Mouse (Mus musculus) kidney, embryonic 15.5 days (tissue): ENCODE measurements around the gene Nmnat3. TPM values are rescaled to one million over a fixed set of nuclear protein-coding genes. Genes with fewer than 3 reads are reported as not detected.
"Not testable (repeated sequence)": the region's sequence is repeated elsewhere in the genome, so short reads cannot be mapped to it uniquely, and the experiment has no call there.

Source experiments
- ATAC-seq: fragments of 200-750 bp; cut with Nextera tagmentation; replicated peaks from 2 replicates; pipeline ENCODE4 v1.8.0; 2017; ENCODE audit warnings: moderate TSS enrichment; ENCODE audit not compliant: low FRiP score
- H3K27ac ChIP-seq: fragments of 300-500 bp; sonication (generic); 2 replicates; pipeline ENCODE4 v1.5.1; 2015; ENCODE audit warnings: mild to moderate bottlenecking, inconsistent platforms
- H3K27me3 ChIP-seq: fragments of 300-500 bp; sonication (generic); 2 replicates; pipeline ENCODE4 v1.6.1; 2015; ENCODE audit warnings: inconsistent platforms
- H3K36me3 ChIP-seq: fragments of 300-500 bp; sonication (generic); 2 replicates; pipeline ENCODE4 v1.6.1; 2015; ENCODE audit warnings: inconsistent platforms
- H3K4me1 ChIP-seq: fragments of 300-500 bp; sonication (generic); 2 replicates; pipeline ENCODE4 v1.6.1; 2015; ENCODE audit warnings: inconsistent platforms
- H3K4me2 ChIP-seq: fragments of 300-500 bp; sonication (generic); 2 replicates; pipeline ENCODE4 v1.6.1; 2015; ENCODE audit warnings: moderate library complexity, mild to moderate bottlenecking, inconsistent platforms
- H3K4me3 ChIP-seq: fragments of 300-500 bp; sonication (generic); replicated peaks from 2 replicates; pipeline ENCODE4 v1.5.1; 2015; ENCODE audit warnings: mild to moderate bottlenecking, inconsistent platforms
- H3K9ac ChIP-seq: fragments of 300-500 bp; sonication (generic); 2 replicates; pipeline ENCODE4 v1.6.1; 2015; ENCODE audit warnings: mild to moderate bottlenecking, inconsistent platforms
- H3K9me3 ChIP-seq: fragments of 300-500 bp; sonication (generic); replicated peaks from 2 replicates; pipeline ENCODE4 v1.6.1; 2016; ENCODE audit warnings: inconsistent platforms
- WGBS: fragments of 180-500 bp; shearing (Covaris S2); methylation state at CpG from one replicate; pipeline ENCODE4 v1.1.7; 2015; ENCODE audit warnings: mixed read lengths; 5-methylcytosine and 5-hydroxymethylcytosine counted together
- polyA plus RNA-seq: library from polyadenylated mRNA; unstranded; fragments of >200 nt; fragmentation: Nextera tagmentation; extraction: Ambion mirVana; gene quantifications from 2 replicates; pipeline ENCODE4 v1.2.1, GENCODE M21; 2015

The Nmnat3 gene
- 10.0 and 10.4 TPM in 2 replicates for polyA plus RNA-seq

GRCm38 (mm10) chr9:98287135-98287534, at the start of gene Nmnat3:
Nmnat3 (plus strand) TSS chr9:98287435.
- WGBS, result 74% methylated on average over 6 of the region's 6 CpGs
- not testable (repeated sequence) for H3K27ac ChIP-seq, H3K9me3 ChIP-seq, H3K4me1 ChIP-seq, H3K27me3 ChIP-seq, H3K36me3 ChIP-seq, H3K9ac ChIP-seq, H3K4me2 ChIP-seq, ATAC-seq, H3K4me3 ChIP-seq

- no peak overlapping the region for H3K9ac ChIP-seq
- H3K27me3 ChIP-seq, result no peaks in the 10 kb centered on the region
- no peak overlapping the region for H3K4me3 ChIP-seq
- H3K4me2 ChIP-seq, result no peak overlapping the region
- 91% methylated on average over 2 of the region's 2 CpGs for WGBS
- no peaks in the 10 kb centered on the region for H3K36me3 ChIP-seq
- ATAC-seq, result no peak
- no peaks in the 10 kb centered on the region for H3K9me3 ChIP-seq
- H3K4me1 ChIP-seq, result peaks cover 6% of the 10 kb centered on the region
- H3K27ac ChIP-seq, result no peak overlapping the region
Observed at GRCm38 (mm10) chr9:98243481-98243880, 43.8 kb upstream of the Nmnat3 start.

- Histone ChIP-seq H3K4me2 (no peak overlapping the region), H3K9ac (no peak overlapping the region), H3K27me3 (no peaks in the 10 kb centered on the region), H3K9me3 (no peaks in the 10 kb centered on the region), H3K4me3 (no peak overlapping the region), H3K36me3 (no peaks in the 10 kb centered on the region), H3K4me1 (peaks cover 6% of the 10 kb centered on the region), H3K27ac (no peak overlapping the region)
- no peak for ATAC-seq
- WGBS, result 46% methylated on average over 2 of the region's 2 CpGs
Observed at GRCm38 (mm10) chr9:98244223-98244622, 43.0 kb upstream of the Nmnat3 start.

DNA sequence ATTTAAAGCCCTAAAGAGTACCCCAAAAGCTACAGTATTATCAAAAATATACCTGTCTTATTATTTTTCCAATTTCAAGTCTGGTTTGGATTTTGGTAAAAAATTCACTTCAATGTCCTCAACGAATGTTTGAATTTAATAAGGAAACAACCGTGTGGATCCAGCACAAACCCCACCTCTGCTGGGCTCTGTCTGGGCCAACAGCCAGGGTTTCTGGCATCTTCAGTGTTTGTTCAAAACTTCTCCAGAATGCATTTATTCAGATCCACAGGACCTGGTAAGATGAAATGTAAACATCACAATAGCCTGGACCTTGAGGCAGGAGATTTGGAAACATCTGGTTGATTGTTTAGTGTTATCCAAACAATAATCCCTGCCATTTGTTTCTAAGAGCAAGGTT, 42.0 kb upstream of the Nmnat3 start:
- no peak for ATAC-seq
- Histone ChIP-seq H3K27me3 (no peaks in the 10 kb centered on the region), H3K9ac (no peak overlapping the region), H3K4me1 (peaks cover 6% of the 10 kb centered on the region), H3K27ac (no peak overlapping the region), H3K9me3 (no peaks in the 10 kb centered on the region), H3K36me3 (no peaks in the 10 kb centered on the region), H3K4me3 (no peak overlapping the region), H3K4me2 (no peak overlapping the region)
- 74% methylated on average over 2 of the region's 2 CpGs for WGBS

DNA sequence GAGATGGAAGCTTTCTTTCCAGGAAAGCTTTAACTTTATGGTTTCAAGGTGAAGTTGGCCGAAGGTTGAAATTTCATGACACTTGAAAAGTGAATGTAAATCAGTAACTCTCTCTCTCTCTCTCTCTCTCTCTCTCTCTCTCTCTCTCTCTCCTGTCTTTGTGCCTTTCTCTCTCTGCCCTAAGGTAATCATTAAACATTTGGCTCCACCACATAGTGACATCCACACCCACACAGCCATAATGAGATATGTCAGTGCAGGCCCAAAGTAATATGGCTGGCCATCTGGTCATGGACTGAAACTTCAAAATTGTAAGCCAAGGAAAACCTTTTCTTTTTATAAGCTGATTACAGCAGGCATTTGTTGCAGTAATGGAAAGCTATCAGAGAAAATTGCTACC, 40.9 kb upstream of the Nmnat3 start:
- no peak overlapping the region for H3K27ac ChIP-seq

GRCm38 (mm10) chr9:98260210-98260609, 27.0 kb upstream of the Nmnat3 start:
- no peak overlapping the region for H3K27ac ChIP-seq
- H3K27me3 ChIP-seq, result no peaks in the 10 kb centered on the region
- no peaks in the 10 kb centered on the region for H3K36me3 ChIP-seq
- no peak overlapping the region for H3K4me3 ChIP-seq
- no peaks in the 10 kb centered on the region; the same call in 1 of the 2 replicates for H3K4me1 ChIP-seq
- no peaks in the 10 kb centered on the region for H3K9me3 ChIP-seq
- no peak for ATAC-seq
- 83% methylated on average over 8 of the region's 8 CpGs for WGBS
- H3K4me2 ChIP-seq, result no peak overlapping the region
- H3K9ac ChIP-seq, result no peak overlapping the region

More for the DNA sequence above, 40.9 kb upstream of the Nmnat3 start:
- no peak for ATAC-seq
- whole genome bisulfite sequencing, result 88% methylated on average over 1 of the region's 1 CpGs
- H3K4me2 ChIP-seq, result no peak overlapping the region
- H3K9me3 ChIP-seq, result no peaks in the 10 kb centered on the region
- no peak overlapping the region for H3K9ac ChIP-seq
- no peaks in the 10 kb centered on the region for H3K36me3 ChIP-seq
- H3K27me3 ChIP-seq, result no peaks in the 10 kb centered on the region
- H3K4me1 ChIP-seq, result peaks cover 6% of the 10 kb centered on the region
- no peak overlapping the region for H3K4me3 ChIP-seq

DNA sequence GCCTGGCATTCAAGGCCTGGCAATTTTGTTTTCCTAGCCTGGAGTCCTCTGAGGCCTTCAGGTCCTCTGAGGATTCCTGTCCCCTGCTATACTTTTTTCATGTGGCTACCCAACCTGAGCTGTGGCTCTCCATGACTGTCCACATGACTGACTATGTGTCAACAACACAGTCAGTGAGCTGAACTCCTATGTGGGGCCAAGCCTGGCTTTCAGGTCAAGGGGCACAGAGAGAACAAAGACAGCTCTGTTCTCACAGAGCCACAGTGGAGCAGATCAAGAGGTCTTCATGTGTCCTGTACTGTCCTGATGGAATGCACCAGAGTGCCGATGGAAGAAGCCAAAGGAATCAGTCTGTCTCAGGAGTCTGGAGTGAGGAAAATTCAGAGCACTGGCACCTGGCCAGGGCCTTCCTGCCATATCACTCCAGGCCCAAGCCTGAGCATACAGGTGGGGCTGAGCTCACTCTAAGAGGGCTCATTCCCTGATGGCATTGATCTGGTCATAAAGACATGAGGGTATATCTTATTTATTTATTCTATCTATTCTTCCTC, 25.7 kb upstream of the Nmnat3 start:
- WGBS, result 3% methylated on average over 1 of the region's 1 CpGs
- no peak overlapping the region for H3K4me3 ChIP-seq
- H3K4me1 ChIP-seq, result no peaks in the 10 kb centered on the region; the same call in 1 of the 2 replicates
- H3K36me3 ChIP-seq, result no peaks in the 10 kb centered on the region
- peak; percentile 94 for ATAC-seq
- no peak overlapping the region for H3K9ac ChIP-seq
- H3K4me2 ChIP-seq, result no peak overlapping the region
- H3K9me3 ChIP-seq, result no peaks in the 10 kb centered on the region
- peak overlapping the region; percentile 37; the same call in 1 of the 2 replicates for H3K27ac ChIP-seq
- H3K27me3 ChIP-seq, result no peaks in the 10 kb centered on the region

GRCm38 (mm10) chr9:98264916-98265315, 22.3 kb upstream of the Nmnat3 start:
- WGBS, result 81% methylated on average over 5 of the region's 5 CpGs
- no peaks in the 10 kb centered on the region for H3K36me3 ChIP-seq
- H3K9me3 ChIP-seq, result no peaks in the 10 kb centered on the region
- H3K4me3 ChIP-seq, result no peak overlapping the region
- ATAC-seq, result no peak
- no peak overlapping the region for H3K27ac ChIP-seq
- H3K4me1 ChIP-seq, result no peaks in the 10 kb centered on the region; the same call in 1 of the 2 replicates
- no peaks in the 10 kb centered on the region for H3K27me3 ChIP-seq
- H3K9ac ChIP-seq, result no peak overlapping the region
- H3K4me2 ChIP-seq, result no peak overlapping the region

GRCm38 (mm10) chr9:98272734-98273133, 14.5 kb upstream of the Nmnat3 start:
- Histone ChIP-seq H3K9ac (no peak overlapping the region), H3K4me2 (no peak overlapping the region), H3K9me3 (no peaks in the 10 kb centered on the region), H3K27me3 (no peaks in the 10 kb centered on the region), H3K4me3 (no peak overlapping the region), H3K27ac (no peak overlapping the region), H3K4me1 (0 out of 2 replicates have a peak, but pooled peaks cover 3% of the 10 kb centered on the region), H3K36me3 (no peaks in the 10 kb centered on the region)
- ATAC-seq, result peak; percentile 58
- 52% methylated on average over 5 of the region's 5 CpGs for WGBS

DNA sequence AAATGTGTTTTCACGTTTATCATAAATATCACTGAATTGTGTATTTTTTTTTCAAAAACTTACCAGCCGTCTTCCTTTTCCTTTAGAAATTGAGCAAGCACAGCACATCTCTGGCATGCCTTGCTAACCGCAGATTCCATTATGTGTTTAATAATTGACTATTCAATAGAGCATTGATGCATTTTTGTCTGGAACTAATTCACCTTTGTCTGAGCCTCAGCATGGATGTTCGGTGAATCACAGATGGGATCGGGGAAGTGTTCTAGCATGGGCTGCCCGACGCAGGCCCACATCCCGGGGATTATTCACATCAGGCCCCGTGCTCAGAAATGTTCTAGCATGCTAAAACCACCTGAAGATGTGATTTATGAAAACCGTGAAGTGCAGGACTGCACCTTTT, 12.2 kb upstream of the Nmnat3 start:
- no peaks in the 10 kb centered on the region for H3K9me3 ChIP-seq
- H3K4me3 ChIP-seq, result no peak overlapping the region
- 0 out of 2 replicates have a peak, but pooled peaks have one; percentile 31 for ATAC-seq
- H3K9ac ChIP-seq, result no peak overlapping the region
- H3K36me3 ChIP-seq, result no peaks in the 10 kb centered on the region
- H3K4me1 ChIP-seq, result 0 out of 2 replicates have a peak, but pooled peaks cover 4% of the 10 kb centered on the region
- H3K4me2 ChIP-seq, result no peak overlapping the region
- no peaks in the 10 kb centered on the region for H3K27me3 ChIP-seq
- 63% methylated on average over 10 of the region's 10 CpGs for WGBS
- H3K27ac ChIP-seq, result peak overlapping the region; percentile 46

DNA sequence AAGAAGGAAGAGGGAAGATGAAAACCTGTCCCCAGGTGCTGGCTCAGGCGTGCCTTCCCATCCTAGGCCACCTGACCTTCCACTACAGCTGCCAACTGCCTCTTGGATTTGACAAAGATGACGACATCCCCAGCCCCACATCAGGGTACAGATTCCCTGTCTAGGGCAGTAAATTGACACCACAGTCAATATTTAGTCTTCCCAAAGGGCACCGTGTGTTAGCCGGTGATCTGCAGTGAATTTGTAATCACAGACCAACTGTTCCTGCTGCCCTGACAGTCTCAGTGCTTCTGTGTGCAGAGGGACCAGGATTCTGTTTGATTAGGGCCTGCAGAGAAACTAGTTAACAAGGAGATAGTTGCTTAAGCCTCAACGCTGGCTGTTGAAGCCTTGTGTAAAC, 7.1 kb upstream of the Nmnat3 start:
- no peaks in the 10 kb centered on the region for H3K27me3 ChIP-seq
- H3K4me1 ChIP-seq, result 0 out of 2 replicates have a peak, but pooled peaks cover 4% of the 10 kb centered on the region
- WGBS, result 35% methylated on average over 5 of the region's 5 CpGs
- no peaks in the 10 kb centered on the region for H3K9me3 ChIP-seq
- no peak overlapping the region for H3K9ac ChIP-seq
- no peak overlapping the region for H3K27ac ChIP-seq
- no peaks in the 10 kb centered on the region for H3K36me3 ChIP-seq
- H3K4me2 ChIP-seq, result no peak overlapping the region
- H3K4me3 ChIP-seq, result no peak overlapping the region
- no peak for ATAC-seq

- Histone ChIP-seq H3K4me2 (no peak overlapping the region), H3K9me3 (no peaks in the 10 kb centered on the region), H3K27me3 (no peaks in the 10 kb centered on the region), H3K9ac (no peak overlapping the region), H3K27ac (no peak overlapping the region), H3K4me1 (no peaks in the 10 kb centered on the region), H3K36me3 (no peaks in the 10 kb centered on the region), H3K4me3 (no peak overlapping the region)
- ATAC-seq, result no peak
- WGBS, result 83% methylated on average over 9 of the region's 9 CpGs
Observed at GRCm38 (mm10) chr9:98285606-98286301, 1.5 kb upstream of the Nmnat3 start.
